Mouse (Mus musculus): ENCODE results near the gene Mmachc. TPM values are rescaled to one million over a fixed set of nuclear protein-coding genes. Genes with fewer than 3 reads are reported as not detected.

Gene Mmachc
- polyA plus RNA-seq (2012; rRNA removed): 18.1 and 18.4 TPM in 2 replicates
- polyA plus RNA-seq (2014; fragmentation: Nextera tagmentation; extraction: Ambion mirVana): 7.6 and 9.0 TPM in 2 replicates

DNA sequence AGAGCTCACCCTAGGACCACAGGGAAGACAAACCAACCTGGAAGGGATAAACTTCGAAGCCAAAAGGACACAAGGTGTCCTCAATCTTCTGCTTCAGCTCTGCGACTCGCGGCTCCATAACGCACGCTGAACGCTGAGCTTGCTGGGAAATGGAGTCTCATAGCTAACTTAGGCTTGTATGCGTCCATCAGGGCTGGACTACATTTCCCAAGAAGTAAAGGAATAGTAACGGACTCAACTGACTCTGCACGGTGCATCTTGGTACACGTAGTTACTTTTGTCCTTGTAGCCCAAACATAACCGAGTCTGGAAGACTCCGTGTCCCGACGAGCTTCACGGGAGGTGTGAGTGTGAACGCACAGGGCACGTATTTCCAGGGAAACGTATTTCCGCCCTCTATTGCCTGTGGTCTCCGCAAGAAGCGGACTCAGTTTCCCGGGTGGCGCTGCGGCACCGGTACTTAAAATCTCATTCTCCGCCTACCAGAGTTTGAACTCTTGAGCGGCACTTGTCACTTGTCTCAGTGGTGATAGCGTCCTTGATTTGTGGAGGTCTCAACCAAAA is at the start of gene Mmachc, which contains the start of gene Ccdc163:
Gene Mmachc (minus strand): TSS at position 206 of the 564 bp plus-strand sequence.
Gene Ccdc163 (plus strand): TSS at position 309 of the 564 bp plus-strand sequence.
- ATAC-seq (ENCODE audit: low FRiP score, low read depth) (peak; percentile 98), DNase-seq (ENCODE audit: low spot score) (peak; percentile 98)
- Histone ChIP-seq H3K27me3 (ENCODE audit: control insufficient read depth, insufficient read depth, low read length) (no peaks in the 10 kb centered on the region), H3K4me2 (replicated peaks; ENCODE audit: low read depth, low read length, severe bottlenecking) (peak within 1 kb of the TSS; percentile 68), H3K9me3 (ENCODE audit: control insufficient read depth, low read length) (no peaks in the 10 kb centered on the region), H3K4me3 (replicated peaks; ENCODE audit: low read length) (peak within 1 kb of the TSS; percentile 63), H3K36me3 (ENCODE audit: control insufficient read depth, insufficient read depth, low read length) (peaks cover 12% of the 10 kb centered on the region), H3K9ac (ENCODE audit: low read depth, low read length, severe bottlenecking) (peak within 1 kb of the TSS; percentile 65), H3K27ac (replicated peaks; ENCODE audit: low read depth, low read length) (no peak within 1 kb of the TSS), H3K4me1 (ENCODE audit: control insufficient read depth, insufficient read depth, low read length) (peaks cover 3% of the 10 kb centered on the region; the same call in 1 of the 2 replicates)
- WGBS: under 1% methylated on average over 29 of the region's 29 CpGs
- TF ChIP-seq POLR2A (IDR thresholded peaks at IDR 0.05; ENCODE audit: borderline replicate concordance, extremely low read depth, insufficient read depth, insufficient read length): peak; percentile 69; the same call in 1 of the 2 replicates

GRCm38 (mm10) chr4:116749750-116750149 is 41.5 kb upstream of the Mmachc start:
- ATAC-seq (ENCODE audit: low FRiP score, low read depth): no peak
- Histone ChIP-seq H3K27me3 (ENCODE audit: control insufficient read depth, insufficient read depth, low read length) (no peaks in the 10 kb centered on the region), H3K27ac (replicated peaks; ENCODE audit: low read depth, low read length) (no peak overlapping the region), H3K9ac (ENCODE audit: low read depth, low read length, severe bottlenecking) (no peak overlapping the region), H3K4me1 (ENCODE audit: control insufficient read depth, insufficient read depth, low read length) (no peaks in the 10 kb centered on the region), H3K36me3 (ENCODE audit: control insufficient read depth, insufficient read depth, low read length) (no peaks in the 10 kb centered on the region), H3K9me3 (ENCODE audit: control insufficient read depth, low read length) (no peaks in the 10 kb centered on the region), H3K4me3 (replicated peaks; ENCODE audit: low read length) (no peak overlapping the region), H3K4me2 (replicated peaks; ENCODE audit: low read depth, low read length, severe bottlenecking) (no peak overlapping the region)
- no peak for DNase-seq (ENCODE audit: low spot score)
- no peak for TF ChIP-seq POLR2A (IDR thresholded peaks at IDR 0.05; ENCODE audit: borderline replicate concordance, extremely low read depth, insufficient read depth, insufficient read length)
- WGBS: 87% methylated on average over 2 of the region's 2 CpGs

DNA sequence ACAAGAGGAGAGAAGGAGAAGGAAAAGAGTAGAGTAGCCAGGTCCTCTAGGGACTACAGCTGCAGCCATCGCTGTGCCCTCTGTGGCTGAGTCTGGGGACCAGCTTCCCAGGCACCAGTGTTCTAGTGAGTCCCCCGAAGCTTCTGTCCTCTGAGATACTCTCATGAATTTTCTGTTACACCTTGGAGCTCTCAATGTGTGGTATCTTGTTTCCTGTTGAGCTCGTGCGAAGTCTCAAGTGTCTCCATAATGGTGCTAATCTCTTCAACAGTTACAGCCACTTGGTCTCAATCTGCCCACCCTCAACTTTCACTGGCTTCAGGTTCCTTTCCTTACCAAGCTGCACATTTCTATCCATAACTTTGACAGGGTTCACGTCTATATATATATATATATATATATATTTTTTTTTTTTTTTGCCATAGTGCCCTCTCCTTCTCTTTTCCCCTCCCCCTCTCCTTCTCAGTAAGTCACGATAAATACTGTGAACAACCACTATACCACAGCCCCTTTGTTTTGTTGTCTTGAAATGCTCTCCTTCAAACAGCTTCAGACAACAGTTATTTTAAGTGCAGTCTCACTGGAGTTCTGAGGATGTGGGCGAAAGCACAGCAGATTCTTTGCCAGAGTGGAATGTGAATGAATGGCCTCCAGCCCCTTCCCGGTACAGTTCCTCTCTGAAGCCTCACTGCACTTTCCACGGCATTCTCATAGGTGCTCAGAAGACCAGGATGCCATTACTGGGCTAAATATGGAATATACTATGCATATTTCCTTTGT is 31.0 kb upstream of the Mmachc start:
- H3K9ac ChIP-seq (ENCODE audit: low read depth, low read length, severe bottlenecking): no peak overlapping the region
- no peak overlapping the region for H3K4me3 ChIP-seq (replicated peaks; ENCODE audit: low read length)
- no peaks in the 10 kb centered on the region for H3K9me3 ChIP-seq (ENCODE audit: control insufficient read depth, low read length)
- H3K36me3 ChIP-seq (ENCODE audit: control insufficient read depth, insufficient read depth, low read length): no peaks in the 10 kb centered on the region
- H3K27me3 ChIP-seq (ENCODE audit: control insufficient read depth, insufficient read depth, low read length): no peaks in the 10 kb centered on the region
- no peaks in the 10 kb centered on the region for H3K4me1 ChIP-seq (ENCODE audit: control insufficient read depth, insufficient read depth, low read length)
- no peak for TF ChIP-seq POLR2A (IDR thresholded peaks at IDR 0.05; ENCODE audit: borderline replicate concordance, extremely low read depth, insufficient read depth, insufficient read length)
- 74% methylated on average over 9 of the region's 9 CpGs for WGBS
- no peak for ATAC-seq (ENCODE audit: low FRiP score, low read depth)
- DNase-seq (ENCODE audit: low spot score): no peak
- no peak overlapping the region for H3K27ac ChIP-seq (replicated peaks; ENCODE audit: low read depth, low read length)
- H3K4me2 ChIP-seq (replicated peaks; ENCODE audit: low read depth, low read length, severe bottlenecking): no peak overlapping the region

DNA sequence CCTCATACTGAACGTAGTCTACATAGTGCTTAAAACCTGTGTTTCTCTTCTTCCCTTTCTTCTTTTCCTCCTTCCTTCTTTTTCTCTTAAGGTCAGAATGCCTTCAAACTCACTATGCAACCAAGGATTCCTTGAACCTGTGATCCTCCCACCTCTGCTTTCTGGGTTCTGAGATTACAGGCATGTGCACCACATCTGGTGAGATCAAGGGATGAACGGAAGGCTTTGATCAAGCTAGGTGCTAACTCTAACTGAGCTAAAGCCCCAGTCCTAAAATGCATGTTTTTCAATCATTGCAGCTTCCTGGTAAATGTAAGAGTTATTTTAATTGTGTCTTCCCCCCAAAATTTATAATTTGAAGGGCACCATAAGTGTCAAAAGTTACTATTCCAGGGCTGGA is 26.8 kb upstream of the Mmachc start:
- Histone ChIP-seq H3K4me2 (replicated peaks; ENCODE audit: low read depth, low read length, severe bottlenecking) (no peak overlapping the region), H3K27me3 (ENCODE audit: control insufficient read depth, insufficient read depth, low read length) (no peaks in the 10 kb centered on the region), H3K4me1 (ENCODE audit: control insufficient read depth, insufficient read depth, low read length) (no peaks in the 10 kb centered on the region), H3K36me3 (ENCODE audit: control insufficient read depth, insufficient read depth, low read length) (no peaks in the 10 kb centered on the region), H3K4me3 (replicated peaks; ENCODE audit: low read length) (no peak overlapping the region), H3K9ac (ENCODE audit: low read depth, low read length, severe bottlenecking) (no peak overlapping the region), H3K27ac (replicated peaks; ENCODE audit: low read depth, low read length) (no peak overlapping the region), H3K9me3 (ENCODE audit: control insufficient read depth, low read length) (no peaks in the 10 kb centered on the region)
- DNase-seq (ENCODE audit: low spot score): no peak
- ATAC-seq (ENCODE audit: low FRiP score, low read depth): no peak
- no peak for TF ChIP-seq POLR2A (IDR thresholded peaks at IDR 0.05; ENCODE audit: borderline replicate concordance, extremely low read depth, insufficient read depth, insufficient read length)
- WGBS: 85% methylated on average over 2 of the region's 2 CpGs

- Histone ChIP-seq H3K27me3 (ENCODE audit: control insufficient read depth, insufficient read depth, low read length) (no peaks in the 10 kb centered on the region), H3K36me3 (ENCODE audit: control insufficient read depth, insufficient read depth, low read length) (no peaks in the 10 kb centered on the region), H3K9ac (ENCODE audit: low read depth, low read length, severe bottlenecking) (no peak overlapping the region), H3K4me1 (ENCODE audit: control insufficient read depth, insufficient read depth, low read length) (no peaks in the 10 kb centered on the region), H3K9me3 (ENCODE audit: control insufficient read depth, low read length) (no peaks in the 10 kb centered on the region), H3K27ac (replicated peaks; ENCODE audit: low read depth, low read length) (no peak overlapping the region), H3K4me3 (replicated peaks; ENCODE audit: low read length) (no peak overlapping the region), H3K4me2 (replicated peaks; ENCODE audit: low read depth, low read length, severe bottlenecking) (no peak overlapping the region)
- DNase-seq (ENCODE audit: low spot score) (no peak), ATAC-seq (ENCODE audit: low FRiP score, low read depth) (no peak)
- TF ChIP-seq POLR2A (IDR thresholded peaks at IDR 0.05; ENCODE audit: borderline replicate concordance, extremely low read depth, insufficient read depth, insufficient read length): no peak
- WGBS: 81% methylated on average over 5 of the region's 5 CpGs
Measured at GRCm38 (mm10) chr4:116732355-116732754, 24.1 kb upstream of the Mmachc start.
